Mouse (Mus musculus) testis, postnatal 10 days (tissue): ENCODE data around the gene Ing2.
A peak's percentile ranks its signal among the peaks of the same experiment; 100 is the strongest.

ENCODE experiments used
- DNase-seq: peaks from one replicate; pipeline ENCODE4 v3.0.0; 2021; ENCODE audit warnings: low spot score

Gene Ing2

DNA sequence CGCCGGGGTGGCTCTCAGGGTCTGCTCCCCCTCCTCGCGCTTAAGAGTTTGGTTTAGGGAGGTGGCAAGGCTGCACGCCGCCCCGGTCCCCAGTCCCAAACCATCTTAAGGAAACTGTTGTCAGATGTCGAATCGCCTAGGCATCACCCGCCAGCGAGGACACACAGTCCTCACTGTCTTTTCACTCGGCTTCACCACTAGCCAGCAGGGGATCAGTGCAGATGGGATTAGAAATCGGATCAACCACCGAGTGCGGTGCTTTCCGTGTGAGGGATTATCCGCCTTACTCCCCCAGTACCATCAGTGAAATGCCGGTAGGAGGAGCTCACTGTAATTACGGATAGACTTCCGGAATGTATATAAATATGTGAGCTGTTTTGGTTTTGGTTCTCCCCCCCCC lies 430 bp upstream of the Ing2 start:
- no peak for DNase-seq

DNA sequence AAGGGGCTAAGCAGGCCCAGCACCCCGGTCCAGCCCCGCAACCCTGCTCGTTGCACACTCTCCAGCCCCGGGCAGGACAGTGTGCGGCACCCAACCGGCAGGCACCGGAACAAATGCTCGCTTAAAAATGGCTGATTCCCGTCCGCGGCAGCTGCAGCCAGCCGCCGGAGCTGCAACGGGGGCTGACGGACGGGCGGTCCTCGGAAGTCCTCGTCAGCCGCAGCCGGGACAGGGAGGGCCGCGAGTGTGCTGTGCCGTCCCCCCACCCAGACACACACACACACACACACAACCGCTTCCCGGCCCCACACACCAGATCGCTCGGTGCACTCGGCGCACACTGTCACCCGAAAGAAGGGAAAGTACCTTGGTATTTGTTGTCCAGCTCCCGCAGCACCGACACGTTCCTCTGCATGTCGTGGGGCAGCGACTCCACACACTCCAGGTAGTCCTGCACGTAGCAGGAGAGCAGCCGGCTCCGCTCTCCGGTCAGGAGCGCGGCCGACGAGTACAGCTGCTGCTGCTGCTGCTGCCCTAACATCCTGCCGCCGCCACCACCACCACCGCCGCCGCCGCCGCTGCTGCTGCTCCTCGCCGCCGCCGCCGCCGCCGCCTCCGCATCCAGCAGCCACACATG lies 1.1 kb downstream of the Ing2 start:
- no peak for DNase-seq

DNA sequence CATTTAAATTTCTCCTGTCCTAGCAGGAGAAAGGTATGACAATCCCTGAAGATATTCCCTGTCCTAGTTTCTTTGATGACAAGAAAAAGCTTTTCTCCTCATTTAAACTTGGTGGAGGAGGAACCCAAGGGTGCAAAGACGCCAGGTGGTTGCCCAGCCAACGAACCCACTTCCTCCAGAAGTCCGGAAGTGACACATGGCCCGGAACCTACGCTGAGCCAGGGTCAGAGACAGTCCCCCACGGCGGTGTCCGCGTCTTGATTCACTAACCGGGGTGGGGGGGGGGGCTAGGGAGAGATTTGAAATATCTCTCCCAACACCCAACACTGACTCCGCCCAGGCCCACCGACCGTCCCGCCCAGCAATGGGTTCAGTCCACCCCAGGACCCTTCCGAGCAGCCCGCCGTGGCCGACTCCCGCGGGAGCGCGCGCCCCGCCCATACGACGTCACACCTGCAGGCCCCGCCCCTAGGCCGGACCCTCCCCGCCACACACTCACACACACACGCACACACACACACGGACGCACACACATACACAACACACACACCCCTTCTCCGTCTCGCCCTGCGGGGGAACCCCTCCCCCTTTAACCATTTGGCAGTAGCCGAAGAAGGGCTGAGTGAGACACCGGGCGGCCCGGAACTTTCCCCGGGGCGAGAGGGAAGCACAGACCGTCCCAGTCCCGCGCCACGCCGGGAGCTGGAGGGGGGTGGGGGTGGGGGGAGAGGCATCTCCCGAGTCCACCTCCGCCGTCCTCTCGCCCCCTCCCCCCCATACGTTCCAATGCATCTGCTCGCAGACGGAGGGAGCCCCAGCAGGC lies 1.8 kb downstream of the Ing2 start:
- DNase-seq: peak; percentile 98

DNA sequence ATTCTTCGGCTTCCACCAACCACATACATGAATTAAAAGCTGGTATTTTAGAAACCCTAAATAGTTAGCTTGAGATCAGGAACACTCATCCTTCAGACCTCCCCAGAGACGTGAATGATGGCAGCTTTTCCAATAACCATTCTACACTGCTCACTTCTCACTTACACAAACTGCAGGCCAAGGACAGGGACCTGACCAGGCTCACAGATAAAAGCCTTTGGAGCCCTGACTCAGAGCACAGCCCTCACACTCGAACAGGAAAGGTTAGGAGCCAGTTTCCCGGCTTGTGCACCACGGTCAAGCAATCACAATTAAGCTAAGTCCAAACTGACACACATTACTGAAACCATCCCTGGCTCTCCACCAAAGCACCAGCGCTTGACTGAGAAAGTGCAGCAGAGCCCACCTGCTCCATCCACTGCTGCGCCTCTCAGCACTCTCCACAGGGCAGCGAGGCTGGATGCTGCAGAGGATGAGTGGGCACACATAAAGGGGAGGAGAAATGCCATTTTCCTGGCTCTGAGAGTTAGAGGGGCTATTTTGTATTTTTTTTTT lies 11.0 kb downstream of the Ing2 start:
- no peak for DNase-seq

DNA sequence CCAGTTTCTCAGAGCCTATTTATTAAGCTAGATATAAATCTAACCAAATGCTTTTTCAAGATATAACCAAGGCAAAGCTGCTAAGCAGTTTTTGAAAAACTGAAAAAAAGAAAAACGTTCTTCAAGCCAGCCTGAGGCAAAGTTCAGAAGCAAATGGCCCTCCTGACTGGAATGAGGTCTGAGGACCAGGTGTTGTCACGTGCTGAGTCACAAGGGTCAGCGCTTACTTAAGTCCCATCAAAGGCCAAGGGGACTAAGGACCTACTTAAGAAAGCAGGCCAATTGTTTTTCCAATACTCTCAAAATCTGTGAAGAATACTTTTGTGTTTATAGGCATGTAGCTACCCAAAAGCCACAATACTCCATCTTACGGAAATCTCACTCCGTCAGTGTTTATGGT lies 12.2 kb downstream of the Ing2 start:
- peak; percentile 7 for DNase-seq

DNA sequence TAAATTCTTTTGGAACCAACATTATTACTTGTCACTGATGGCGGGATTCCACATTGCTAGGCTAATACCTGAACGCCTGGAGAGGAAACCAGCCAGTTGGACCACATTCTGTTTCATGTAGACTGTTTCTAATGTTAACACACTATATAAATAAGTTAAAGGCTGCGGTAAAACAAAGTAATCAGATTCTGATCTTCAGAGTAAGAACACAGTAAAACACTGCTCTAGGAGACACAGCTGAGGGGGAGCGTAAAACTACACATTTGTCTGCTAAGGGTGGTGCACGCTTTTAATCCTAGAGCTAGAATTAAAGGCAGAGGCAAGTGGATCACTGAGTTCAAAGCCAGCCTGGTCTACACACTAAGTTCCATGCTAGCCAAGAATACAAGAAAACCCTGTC lies 12.6 kb downstream of the Ing2 start:
- peak; percentile 9 for DNase-seq

DNA sequence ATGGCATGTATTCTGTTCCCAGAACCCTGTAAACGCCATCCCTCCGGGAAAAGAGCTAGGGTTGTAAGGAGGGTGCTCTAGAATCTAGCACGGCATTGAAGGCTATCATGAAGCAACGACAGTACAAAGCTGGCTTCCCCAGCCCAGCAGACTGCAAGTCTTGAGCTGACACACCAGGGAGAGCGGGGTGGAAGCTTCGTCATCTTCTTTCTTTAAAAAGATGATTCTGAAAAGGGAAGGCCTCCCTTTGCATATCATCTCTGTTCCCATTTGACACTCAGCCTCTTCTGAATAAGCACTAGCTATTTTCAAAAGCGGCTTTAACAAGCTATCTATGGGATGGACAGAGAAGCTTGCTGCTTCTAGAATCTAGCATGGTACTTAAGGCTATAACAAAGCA lies 15.0 kb downstream of the Ing2 start:
- DNase-seq: no peak

DNA sequence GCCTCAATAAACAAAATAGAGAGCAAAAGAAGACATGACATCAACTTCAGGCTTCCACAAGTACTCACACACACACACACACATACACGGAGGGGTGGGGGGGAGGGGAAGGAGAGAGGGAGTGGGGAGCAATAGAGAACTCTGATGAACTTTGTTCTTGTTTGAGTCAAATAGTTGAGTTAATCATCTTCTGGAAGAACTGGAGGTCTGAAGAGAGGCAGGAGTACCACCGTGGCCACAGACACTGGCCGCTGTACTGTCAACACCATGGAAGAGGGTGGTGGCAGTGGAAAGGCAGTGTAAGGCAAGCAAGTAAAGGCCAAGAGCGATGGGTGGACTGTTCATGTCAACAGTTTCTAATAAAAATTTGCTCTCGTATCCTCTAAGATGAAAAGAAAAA lies 15.9 kb downstream of the Ing2 start:
- no peak for DNase-seq

DNA sequence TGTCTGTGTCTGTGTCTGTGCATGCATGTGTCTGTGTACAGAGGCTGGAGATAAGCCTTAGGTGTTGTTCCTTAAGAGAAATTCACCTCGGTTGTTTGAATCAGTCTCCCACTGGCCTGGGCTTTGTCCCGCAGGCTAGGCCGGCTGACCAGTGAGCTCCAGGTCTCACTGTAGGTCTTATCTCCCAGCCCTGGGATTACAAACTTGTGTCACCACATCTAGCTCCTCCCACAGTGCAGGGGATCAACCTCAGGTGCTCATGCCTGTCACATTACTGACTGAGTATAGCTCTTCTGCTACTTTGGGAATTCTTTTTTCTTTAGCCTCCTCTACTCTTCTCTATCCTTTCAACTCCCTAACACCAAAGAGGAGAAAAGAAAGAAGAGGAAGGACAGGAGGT lies 20.9 kb downstream of the Ing2 start:
- no peak for DNase-seq

DNA sequence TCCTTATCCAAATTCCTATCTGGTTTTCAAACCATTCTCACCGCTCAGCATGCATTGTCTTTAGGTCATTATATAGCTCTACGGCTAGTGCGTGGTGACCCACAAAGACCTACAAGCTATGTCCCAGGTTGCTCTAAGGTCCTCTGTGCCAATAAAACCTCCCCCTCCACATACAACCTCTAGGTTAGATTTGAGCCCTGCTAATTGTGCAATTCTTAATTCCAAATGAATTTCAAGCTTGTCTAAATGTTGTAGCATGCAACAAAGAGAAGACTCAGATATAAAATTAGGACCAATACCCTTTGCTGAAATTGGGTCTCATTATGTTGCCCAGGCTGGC lies 22.6 kb downstream of the Ing2 start:
- DNase-seq: no peak

DNA sequence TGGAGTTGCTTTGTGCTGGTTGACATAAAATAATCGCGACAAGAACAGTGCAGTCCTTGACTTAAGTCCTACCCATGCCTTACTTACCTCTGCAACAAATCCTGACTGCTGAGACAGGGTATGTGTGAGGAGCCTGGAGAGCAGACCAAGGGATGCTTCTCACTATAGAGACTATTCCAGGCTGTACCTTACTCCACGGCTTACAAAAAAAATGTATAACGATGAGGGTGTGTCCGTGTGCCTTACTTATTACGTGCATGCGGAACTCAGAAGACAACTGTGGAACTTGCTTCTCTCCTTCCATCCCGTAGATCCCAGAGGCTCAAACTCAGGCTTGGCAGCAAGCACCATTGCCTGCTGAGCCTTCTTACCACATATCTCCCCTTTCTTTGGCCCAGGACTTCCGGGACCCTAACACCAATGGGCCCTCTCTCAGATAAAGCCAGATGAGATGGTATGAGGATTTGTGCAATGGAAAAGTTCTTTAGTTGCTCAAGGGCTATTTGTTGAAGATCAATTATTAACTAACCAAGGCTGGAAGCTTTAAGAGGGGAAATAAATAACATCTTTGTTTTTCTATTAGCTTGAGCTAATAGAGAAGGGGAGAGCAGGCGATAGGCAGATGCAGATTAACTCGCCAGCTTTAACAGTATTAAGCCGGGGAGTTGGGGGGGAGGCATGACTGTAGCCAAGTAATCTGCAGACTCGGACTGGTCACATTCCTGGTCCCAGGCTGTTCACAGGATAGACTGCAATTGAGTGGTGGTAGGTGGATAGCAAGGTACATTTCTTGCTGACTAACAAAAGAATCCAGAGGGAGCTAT lies 23.2 kb downstream of the Ing2 start:
- DNase-seq: no peak

DNA sequence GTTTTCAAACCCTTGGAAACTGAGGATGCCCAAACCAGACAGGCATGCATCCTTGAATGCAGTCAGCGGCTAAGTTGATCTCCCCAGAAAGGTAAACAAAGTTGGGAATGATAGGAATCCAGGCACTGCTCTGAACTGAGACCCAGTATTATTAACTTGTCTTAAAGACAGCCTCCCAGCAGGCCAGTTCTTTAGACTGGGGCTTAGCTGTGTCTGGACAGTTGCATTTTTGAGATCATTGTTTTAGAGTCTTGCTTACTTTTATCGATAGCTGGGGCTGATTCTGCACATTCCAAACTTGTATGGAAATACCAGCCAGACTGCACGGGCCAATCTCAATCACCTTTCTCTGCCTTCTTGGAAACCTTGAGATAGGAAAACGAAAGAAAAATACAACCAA lies 24.5 kb downstream of the Ing2 start:
- no peak for DNase-seq

DNA sequence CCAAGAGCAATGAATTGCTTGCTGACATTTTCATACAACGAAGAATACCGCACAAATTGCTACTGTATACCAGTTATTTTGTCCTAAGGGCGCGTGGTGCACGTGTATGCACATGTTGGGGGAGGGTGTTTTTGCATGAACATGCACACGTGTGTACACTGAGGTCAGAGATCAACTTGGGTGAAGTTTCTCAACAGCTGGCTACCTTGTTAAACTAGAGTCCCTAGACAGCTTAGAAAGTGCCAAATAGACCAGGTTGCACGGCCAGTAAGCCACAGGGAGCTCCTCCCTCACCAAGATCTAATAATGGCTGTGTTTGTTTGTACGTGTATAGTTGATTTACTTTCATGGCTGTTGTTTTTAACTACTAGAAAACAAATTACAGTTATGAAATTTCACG lies 25.8 kb downstream of the Ing2 start:
- DNase-seq: no peak

DNA sequence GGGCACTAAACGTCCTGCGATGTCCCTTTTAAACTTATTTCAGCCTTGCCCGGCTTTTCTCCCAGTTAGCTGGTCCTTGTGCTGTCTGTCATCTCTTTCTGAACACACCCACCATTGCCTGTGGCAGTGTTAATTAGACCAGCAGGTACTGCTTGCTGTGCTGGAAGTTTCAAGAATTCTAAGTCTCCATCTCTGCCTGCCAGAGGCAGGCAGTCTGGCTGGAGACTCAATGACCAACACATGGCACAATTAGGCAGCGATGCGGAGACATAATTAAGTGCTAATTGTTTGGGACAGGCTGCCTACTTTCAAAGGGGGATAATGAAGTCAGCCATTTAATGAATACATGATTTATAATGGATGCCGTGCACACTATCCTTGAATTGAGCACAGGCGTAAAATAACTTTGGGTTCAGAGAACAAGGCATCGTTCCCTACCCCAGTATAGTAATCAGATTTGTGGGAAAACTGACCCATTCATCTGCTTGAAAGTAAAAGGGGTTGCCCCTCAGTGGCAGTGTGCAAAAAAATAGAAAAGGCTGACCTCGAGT lies 32.8 kb downstream of the Ing2 start:
- DNase-seq: no peak

DNA sequence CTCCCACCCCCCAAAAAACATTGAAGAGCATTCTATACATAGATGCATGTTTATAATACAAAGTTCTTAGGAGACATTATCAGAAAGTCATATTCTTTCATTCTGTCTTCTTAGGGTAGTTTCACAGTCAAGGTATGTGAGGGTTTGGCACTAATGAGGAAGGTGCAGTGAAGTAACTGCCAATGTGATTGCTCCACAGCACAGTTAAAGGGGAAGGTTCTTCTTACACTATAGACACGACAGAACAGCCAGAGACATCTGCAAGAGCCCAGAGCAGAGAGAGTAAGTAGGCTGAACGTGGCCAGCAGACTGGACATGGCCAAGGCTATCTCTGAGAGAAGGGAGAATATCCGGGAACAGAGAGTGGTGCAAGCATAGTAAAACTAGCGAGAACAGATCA lies 38.2 kb downstream of the Ing2 start:
- DNase-seq: no peak

DNA sequence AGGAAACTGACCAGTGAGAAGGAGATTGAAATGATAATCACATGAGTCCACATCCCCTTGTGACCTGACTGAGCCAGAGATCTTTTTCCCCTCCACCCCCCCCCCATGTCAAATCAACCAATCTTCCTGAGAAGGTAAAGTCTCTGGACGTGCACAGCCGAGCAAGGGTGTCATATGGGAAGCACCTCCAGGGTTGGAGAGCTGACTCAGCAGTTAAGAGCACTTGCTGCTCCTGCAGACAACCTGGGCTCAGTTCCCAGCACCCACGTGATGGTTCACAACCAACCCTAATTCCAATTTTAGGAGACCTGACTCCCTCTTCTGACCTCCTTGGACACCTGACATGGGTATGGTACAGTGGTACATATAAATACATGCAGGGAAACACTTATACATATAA lies 39.3 kb downstream of the Ing2 start:
- no peak for DNase-seq

DNA sequence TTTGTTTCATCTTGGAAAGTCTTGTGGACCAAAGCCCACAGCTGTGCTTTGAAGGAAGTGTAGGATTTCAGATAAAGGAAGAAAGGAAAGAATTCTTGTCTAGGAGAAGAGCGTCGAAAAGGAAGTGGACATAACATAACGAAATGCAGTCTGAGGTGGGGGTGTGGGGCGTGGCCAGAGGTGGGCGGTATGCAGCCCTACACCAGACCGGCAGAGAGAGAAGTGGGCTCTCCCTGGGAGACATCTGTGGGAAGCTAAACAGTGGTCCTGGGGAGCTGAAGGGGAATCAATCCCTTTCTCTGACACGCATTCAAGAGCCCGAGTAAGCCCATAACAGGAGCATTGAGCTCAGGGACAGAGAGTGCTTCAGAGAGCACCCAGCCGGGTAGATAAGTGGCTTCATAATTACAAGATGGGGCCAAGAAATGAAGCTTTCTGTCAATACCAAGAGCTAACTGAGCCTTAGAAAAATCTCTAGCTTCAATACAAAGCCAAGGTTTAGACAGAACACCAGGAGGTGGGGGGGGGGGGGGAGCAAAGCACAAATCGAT lies 40.5 kb downstream of the Ing2 start:
- no peak for DNase-seq

DNA sequence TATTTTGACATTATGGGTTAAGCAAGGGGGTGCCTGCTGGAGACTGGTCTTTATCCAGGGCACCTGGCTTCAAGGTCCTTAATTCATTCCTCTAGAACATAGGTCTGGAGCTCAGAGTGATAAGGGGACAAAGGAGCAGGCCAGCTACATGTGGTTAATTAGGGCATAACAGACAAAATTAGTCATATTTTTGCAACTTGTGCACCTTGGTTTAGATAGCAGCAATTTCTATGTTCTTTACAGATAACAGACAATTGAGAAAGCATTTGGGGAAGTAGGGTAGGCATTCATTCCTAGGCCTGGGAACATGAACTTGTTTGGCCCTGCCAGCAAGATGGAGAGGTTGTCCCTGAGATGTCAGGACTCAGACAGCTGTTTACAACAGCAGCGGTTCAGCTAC lies 54.2 kb downstream of the Ing2 start:
- DNase-seq: no peak
